Mouse (Mus musculus): ENCODE measurements around the gene Fam214a.

Gene Fam214a

GRCm38 (mm10) chr9:74981663-74982111 is 29.0 kb downstream of the Fam214a start:
- no peak for DNase-seq (ENCODE audit: low read depth, low spot score)

- DNase-seq (ENCODE audit: low read depth, low spot score), result no peak
These were observed 29.5 kb downstream of the Fam214a start for GRCm38 (mm10) chr9:74982193-74982592.

- peak; percentile 13 for DNase-seq (ENCODE audit: low read depth, low spot score)
These were observed 30.0 kb downstream of the Fam214a start for GRCm38 (mm10) chr9:74982722-74983121.

- DNase-seq (ENCODE audit: low read depth, low spot score), result peak; percentile 17
These were observed 32.6 kb downstream of the Fam214a start for GRCm38 (mm10) chr9:74985173-74985715.

- no peak for DNase-seq (ENCODE audit: low read depth, low spot score)
These were observed 33.1 kb downstream of the Fam214a start for GRCm38 (mm10) chr9:74985770-74986169.

- no peak for DNase-seq (ENCODE audit: low read depth, low spot score)
These were observed 36.3 kb downstream of the Fam214a start for GRCm38 (mm10) chr9:74988893-74989460.

GRCm38 (mm10) chr9:74989990-74990389 is 37.3 kb downstream of the Fam214a start:
- no peak for DNase-seq (ENCODE audit: low read depth, low spot score)

GRCm38 (mm10) chr9:74994611-74995257 is 42.0 kb downstream of the Fam214a start:
- no peak for DNase-seq (ENCODE audit: low read depth, low spot score)

- no peak for DNase-seq (ENCODE audit: low read depth, low spot score)
These were observed 43.7 kb downstream of the Fam214a start for GRCm38 (mm10) chr9:74996349-74996748.

GRCm38 (mm10) chr9:74997976-74998375 is 45.3 kb downstream of the Fam214a start:
- DNase-seq (ENCODE audit: low read depth, low spot score), result no peak

- DNase-seq (ENCODE audit: low read depth, low spot score), result no peak
These were observed 48.3 kb downstream of the Fam214a start for GRCm38 (mm10) chr9:75001006-75001405.

GRCm38 (mm10) chr9:75001611-75002204 is 49.0 kb downstream of the Fam214a start:
- DNase-seq (ENCODE audit: low read depth, low spot score), result no peak

- no peak for DNase-seq (ENCODE audit: low read depth, low spot score)
These were observed 49.6 kb downstream of the Fam214a start for GRCm38 (mm10) chr9:75002262-75002661.

- DNase-seq (ENCODE audit: low read depth, low spot score), result no peak
These were observed 51.5 kb downstream of the Fam214a start for GRCm38 (mm10) chr9:75004203-75004602.

- DNase-seq (ENCODE audit: low read depth, low spot score), result peak; percentile 21
These were observed 63.9 kb downstream of the Fam214a start for GRCm38 (mm10) chr9:75016591-75016990.

- no peak for DNase-seq (ENCODE audit: low read depth, low spot score)
These were observed 66.5 kb downstream of the Fam214a start for GRCm38 (mm10) chr9:75019181-75019580.

GRCm38 (mm10) chr9:75019592-75019991 is 66.9 kb downstream of the Fam214a start:
- DNase-seq (ENCODE audit: low read depth, low spot score), result no peak

- no peak for DNase-seq (ENCODE audit: low read depth, low spot score)
These were observed 67.9 kb downstream of the Fam214a start for GRCm38 (mm10) chr9:75020561-75020960.

GRCm38 (mm10) chr9:75022546-75022945 is 69.9 kb downstream of the Fam214a start:
- no peak for DNase-seq (ENCODE audit: low read depth, low spot score)

GRCm38 (mm10) chr9:75023150-75023894 is 70.6 kb downstream of the Fam214a start:
- no peak for DNase-seq (ENCODE audit: low read depth, low spot score)

GRCm38 (mm10) chr9:75024089-75024488 is 71.4 kb downstream of the Fam214a start:
- no peak for DNase-seq (ENCODE audit: low read depth, low spot score)

GRCm38 (mm10) chr9:75025689-75026088 is 73.0 kb downstream of the Fam214a start:
- peak; percentile 70 for DNase-seq (ENCODE audit: low read depth, low spot score)

Measured in CD4-positive, CD25-positive, alpha-beta regulatory T cell, adult 2 months (primary cell).